Mouse (Mus musculus) ES-E14 (cell line): ENCODE results near the gene Mrpl33. TPM values are rescaled to one million over a fixed set of nuclear protein-coding genes. Genes with fewer than 3 reads are reported as not detected.

Experiments
- DNase-seq: peaks from one replicate; pipeline ENCODE4 v3.0.0-alpha.2; 2013; ENCODE audit warnings: low read depth, low spot score
- H3K27ac ChIP-seq: 2 replicates; pipeline ENCODE4 v1.5.1; 2012; ENCODE audit warnings: low read depth, mild to moderate bottlenecking, low read length, moderate library complexity, mixed read lengths; ENCODE audit not compliant: poor library complexity, insufficient read depth, severe bottlenecking
- H3K36me3 ChIP-seq: 2 replicates; pipeline ENCODE4 v1.6.1; 2012; ENCODE audit warnings: mild to moderate bottlenecking, low read length, moderate library complexity, mixed read lengths; ENCODE audit not compliant: control insufficient read depth, poor library complexity, insufficient read depth, severe bottlenecking
- H3K4me1 ChIP-seq, 2 experiments: fragments of 150-350 bp in 1 of 2; sonication (generic) in 1 of 2; 2 replicates each; pipeline ENCODE4 v1.6.1; 2012; ENCODE audit warnings: low read length in 2 of 2, mild to moderate bottlenecking in 1 of 2, mixed read lengths in 1 of 2; ENCODE audit not compliant: control insufficient read depth in 2 of 2, insufficient read depth in 2 of 2, poor library complexity in 1 of 2
- H3K4me3 ChIP-seq, 2 experiments: fragments of 150-350 bp in 1 of 2; sonication (generic) in 1 of 2; 2 replicates each; pipeline ENCODE4 v1.5.1; 2012; ENCODE audit warnings: low read length in 2 of 2, low read depth in 1 of 2, mild to moderate bottlenecking in 1 of 2, mixed read lengths in 1 of 2; ENCODE audit not compliant: insufficient read depth in 1 of 2, poor library complexity in 1 of 2, severe bottlenecking in 1 of 2
- H3K9ac ChIP-seq: 2 replicates; pipeline ENCODE4 v1.6.1; 2012; ENCODE audit warnings: low read depth, mild to moderate bottlenecking, low read length, mixed read lengths; ENCODE audit not compliant: poor library complexity, insufficient read depth, severe bottlenecking
- H3K9me3 ChIP-seq: fragments of 150-350 bp; sonication (generic); 2 replicates; pipeline ENCODE4 v1.6.1; 2012; ENCODE audit warnings: low read depth, mild to moderate bottlenecking, low read length; ENCODE audit not compliant: control insufficient read depth, insufficient read depth
- CHD2 ChIP-seq: IDR thresholded peaks from 2 replicates; pipeline ENCODE4 v1.6.1; 2014; ENCODE audit warnings: mild to moderate bottlenecking, low read depth, low read length, inconsistent platforms
- HCFC1 ChIP-seq: IDR thresholded peaks from 2 replicates; pipeline ENCODE4 v1.6.1; 2012; ENCODE audit warnings: low read length, inconsistent platforms, borderline replicate concordance; ENCODE audit not compliant: insufficient read depth
- MAFK ChIP-seq: IDR thresholded peaks from 2 replicates; pipeline ENCODE4 v1.6.1; 2014; ENCODE audit warnings: mild to moderate bottlenecking, low read depth, low read length, inconsistent platforms; ENCODE audit not compliant: insufficient read depth
- ZC3H11A ChIP-seq: IDR thresholded peaks from 2 replicates; pipeline ENCODE4 v1.6.1; 2012; ENCODE audit warnings: low read depth, mild to moderate bottlenecking, inconsistent platforms, low read length, borderline replicate concordance
- ZNF384 ChIP-seq: IDR thresholded peaks from 2 replicates; pipeline ENCODE4 v1.6.1; 2012; ENCODE audit warnings: low read depth, low read length, inconsistent platforms
- in situ Hi-C, 2 experiments: fragments of 600-800 bp; cut with MboI; formaldehyde crosslinking; loops; one replicate each; pipeline ENCODE4 v1.15.1; 2025; ENCODE audit warnings: low sequenced_read_pairs in 2 of 2, inconsistent platforms in 1 of 2; ENCODE audit not compliant: unreplicated experiment in 2 of 2
- total RNA-seq: library from RNA; depleted of rRNA; stranded (reverse); fragments of 300-350 nt; gene quantifications from 2 replicates; pipeline ENCODE4 v1.2.3, GENCODE M21; 2012; rRNA removed

Mrpl33 gene
- total RNA-seq, 1 experiment = 172 TPM

- TF ChIP-seq ZNF384 (no peak), CHD2 (no peak), HCFC1 (no peak), MAFK (no peak), ZC3H11A (no peak)
- Histone ChIP-seq H3K27ac (no peak overlapping the region), H3K4me3 (no peak overlapping the region), H3K4me1 (no peaks in the 10 kb centered on the region), H3K9ac (no peak overlapping the region), H3K36me3 (peaks cover 1% of the 10 kb centered on the region; the same call in 1 of the 2 replicates), H3K9me3 (no peaks in the 10 kb centered on the region)
- in situ Hi-C loops = no loop called here
- no peak for DNase-seq
Observed at GRCm38 (mm10) chr5:31713841-31714264, 117.1 kb downstream of the Mrpl33 start.

Other genes starting within 250 kb of the Mrpl33 start
- gene Zfp512, start 144.5 kb upstream of the Mrpl33 start, total RNA-seq = 29.5 and 32.3 TPM in 2 replicates
- 2.4 TPM in 2 replicates for gene 4930548H24Rik, start 111.2 kb upstream of the Mrpl33 start, total RNA-seq
- gene Gpn1, start 102.2 kb upstream of the Mrpl33 start, total RNA-seq = 69.7 and 82.8 TPM in 2 replicates
- gene Slc4a1ap, start 69.9 kb upstream of the Mrpl33 start, total RNA-seq = 26.5 and 30.2 TPM in 2 replicates
- gene Supt7l, start 69.1 kb upstream of the Mrpl33 start, total RNA-seq = 22.4 and 24.8 TPM in 2 replicates
- 2.1 and 2.2 TPM in 2 replicates for gene Rbks, start 100.7 kb downstream of the Mrpl33 start, total RNA-seq
- gene Babam2, start 100.7 kb downstream of the Mrpl33 start, total RNA-seq = 33.9 and 43.1 TPM in 2 replicates